Mouse (Mus musculus): ENCODE data around the gene Oasl2.

GRCm38 (mm10) chr5:114922998-114923473 lies 26.3 kb downstream of the Oasl2 start, which contains the start of gene Oasl1:
- TF ChIP-seq CTCF (IDR thresholded peaks at IDR 0.05) (no peak), POLR2A (IDR thresholded peaks at IDR 0.05; ENCODE audit: insufficient read depth, low read depth, low read length) (no peak; the same call in 1 of the 2 replicates)
